ENCODE assay signal across 8 mouse cellular contexts in genomic region chr9:42788471-42788870, GRCm38 (mm10).
A peak's percentile ranks its signal among the peaks of the same experiment; 100 is the strongest.
DNase-seq lines count a peak whose midpoint lies in the region; ATAC-seq lines count a peak whose summit lies in the region.

No protein-coding gene starts in this region.

- H3K4me2 ChIP-seq in hindbrain, embryonic 11.5 days (replicated peaks; ENCODE audit: low read depth, low read length), result no peak overlapping the region
- no peak overlapping the region for H3K4me2 ChIP-seq in hindbrain, embryonic 16.5 days (ENCODE audit: low read length)

- no peak for ATAC-seq in hindbrain, embryonic 11.5 days (ENCODE audit: low FRiP score)
- no peak for ATAC-seq in hindbrain, embryonic 16.5 days
- no peak for ATAC-seq in megakaryocyte-erythroid progenitor cell, adult 5-6 weeks (replicated peaks; ENCODE audit: low FRiP score, low TSS enrichment, poor library complexity, severe bottlenecking)

- H3K9ac ChIP-seq in hindbrain, embryonic 11.5 days (ENCODE audit: low read depth, low read length), result no peak overlapping the region
- H3K9ac ChIP-seq in hindbrain, embryonic 16.5 days (ENCODE audit: low read depth, low read length), result no peak overlapping the region

- H3K4me3 ChIP-seq in hindbrain, embryonic 11.5 days (ENCODE audit: low read depth, low read length), result no peak overlapping the region
- H3K4me3 ChIP-seq in hindbrain, embryonic 16.5 days (ENCODE audit: low read length), result no peak overlapping the region

- peaks cover 4% of the 10 kb centered on the region; the same call in 1 of the 2 replicates for H3K4me1 ChIP-seq in hindbrain, embryonic 11.5 days (replicated peaks; ENCODE audit: control insufficient read depth, insufficient read depth, low read length)
- H3K4me1 ChIP-seq in hindbrain, embryonic 16.5 days (ENCODE audit: control insufficient read depth, insufficient read depth, low read depth, low read length), result peaks cover 7% of the 10 kb centered on the region; the same call in 1 of the 2 replicates

- DNase-seq in hindbrain, embryonic 11.5 days (ENCODE audit: low spot score), result peak; percentile 66
- DNase-seq in 3T3-L1 (ENCODE audit: low read depth, low spot score) (peak; percentile 50), ZHBTc4 (ENCODE audit: low read depth, low spot score) (peak; percentile 72)
- DNase-seq in embryo, embryonic 11 days, result peak; percentile 79
- DNase-seq in kidney, postnatal 14 days, result peak; percentile 63
- DNase-seq in naive thymus-derived CD4-positive, alpha-beta T cell, adult 2 months (ENCODE audit: low read depth), result peak; percentile 42

- 25% methylated on average over 8 of the region's 8 CpGs for WGBS in hindbrain, embryonic 11.5 days
- 32% methylated on average over 8 of the region's 8 CpGs for WGBS in hindbrain, embryonic 16.5 days

- H3K27ac ChIP-seq in hindbrain, embryonic 11.5 days (ENCODE audit: low read depth, low read length), result no peak overlapping the region
- no peak overlapping the region for H3K27ac ChIP-seq in hindbrain, embryonic 16.5 days (ENCODE audit: low read depth, low read length)

- H3K36me3 ChIP-seq in hindbrain, embryonic 11.5 days (ENCODE audit: control insufficient read depth, insufficient read depth, low read length), result no peaks in the 10 kb centered on the region
- H3K36me3 ChIP-seq in hindbrain, embryonic 16.5 days (ENCODE audit: control insufficient read depth, insufficient read depth, low read length), result no peaks in the 10 kb centered on the region

- H3K27me3 ChIP-seq in hindbrain, embryonic 11.5 days (ENCODE audit: control insufficient read depth, insufficient read depth, low read length), result no peaks in the 10 kb centered on the region
- H3K27me3 ChIP-seq in hindbrain, embryonic 16.5 days (replicated peaks; ENCODE audit: control insufficient read depth, insufficient read depth, low read length), result 0 out of 2 replicates have a peak, but pooled peaks cover 4% of the 10 kb centered on the region

- H3K9me3 ChIP-seq in hindbrain, embryonic 11.5 days (ENCODE audit: control insufficient read depth, low read length), result no peaks in the 10 kb centered on the region
- H3K9me3 ChIP-seq in hindbrain, embryonic 16.5 days (ENCODE audit: control insufficient read depth, low read length), result no peaks in the 10 kb centered on the region
